Mouse (Mus musculus) spleen, postnatal 10 days (tissue): ENCODE measurements around the gene Lpcat4.
A peak's percentile ranks its signal among the peaks of the same experiment; 100 is the strongest.

Experiments
- DNase-seq, 2 experiments: peaks; one replicate each; pipeline ENCODE4 v3.0.0; 2021 to 2022; ENCODE audit warnings: low spot score in 2 of 2

The Lpcat4 gene

GRCm38 (mm10) chr2:112239212-112239934 is at the start of gene Lpcat4:
Lpcat4 (plus strand) TSS chr2:112239468.
- peak; percentile 88 to 90 for DNase-seq

GRCm38 (mm10) chr2:112196859-112197258 is 42.4 kb upstream of the Lpcat4 start:
- peak in 1 of 2 experiments; percentile 30 for DNase-seq

GRCm38 (mm10) chr2:112203056-112203455 is 36.2 kb upstream of the Lpcat4 start:
- no peak for DNase-seq

GRCm38 (mm10) chr2:112210142-112210541 is 29.1 kb upstream of the Lpcat4 start:
- no peak for DNase-seq

GRCm38 (mm10) chr2:112210699-112211098 is 28.6 kb upstream of the Lpcat4 start:
- no peak for DNase-seq

- DNase-seq: no peak
Observed at GRCm38 (mm10) chr2:112215977-112216376, 23.3 kb upstream of the Lpcat4 start.

GRCm38 (mm10) chr2:112217614-112218013 is 21.7 kb upstream of the Lpcat4 start:
- no peak for DNase-seq

GRCm38 (mm10) chr2:112220880-112221279 is 18.4 kb upstream of the Lpcat4 start:
- DNase-seq: no peak

- DNase-seq: no peak
Observed at GRCm38 (mm10) chr2:112222607-112223006, 16.7 kb upstream of the Lpcat4 start.

- DNase-seq: no peak
Observed at GRCm38 (mm10) chr2:112224356-112224755, 14.9 kb upstream of the Lpcat4 start.

GRCm38 (mm10) chr2:112232623-112233022 is 6.6 kb upstream of the Lpcat4 start:
- no peak for DNase-seq

- no peak for DNase-seq
Observed at GRCm38 (mm10) chr2:112236620-112237019, 2.6 kb upstream of the Lpcat4 start.

GRCm38 (mm10) chr2:112238006-112238405 is 1.3 kb upstream of the Lpcat4 start:
- DNase-seq: no peak

- DNase-seq: peak in 1 of 2 experiments; percentile 44
Observed at GRCm38 (mm10) chr2:112239935-112240721, 860 bp downstream of the Lpcat4 start.

GRCm38 (mm10) chr2:112241787-112242186 is 2.5 kb downstream of the Lpcat4 start:
- no peak for DNase-seq

GRCm38 (mm10) chr2:112245307-112245706 is 6.0 kb downstream of the Lpcat4 start:
- no peak for DNase-seq

GRCm38 (mm10) chr2:112246193-112246592 is 6.9 kb downstream of the Lpcat4 start:
- DNase-seq: no peak

GRCm38 (mm10) chr2:112247323-112247722 is 8.1 kb downstream of the Lpcat4 start:
- no peak for DNase-seq

- DNase-seq: no peak
Observed at GRCm38 (mm10) chr2:112249780-112250453, 10.6 kb downstream of the Lpcat4 start.

GRCm38 (mm10) chr2:112254675-112255515 is 15.6 kb downstream of the Lpcat4 start:
- no peak for DNase-seq

GRCm38 (mm10) chr2:112259241-112259962 is 20.1 kb downstream of the Lpcat4 start, which contains the start of gene Nutm1:
Nutm1 (minus strand) TSS chr2:112259291.
- no peak for DNase-seq
